Mouse (Mus musculus): ENCODE measurements around the gene Dmrtc1c1.
"Not testable (repeated sequence)": the region's sequence is repeated elsewhere in the genome, so short reads cannot be mapped to it uniquely, and the experiment has no call there.

Dmrtc1c1 gene

DNA sequence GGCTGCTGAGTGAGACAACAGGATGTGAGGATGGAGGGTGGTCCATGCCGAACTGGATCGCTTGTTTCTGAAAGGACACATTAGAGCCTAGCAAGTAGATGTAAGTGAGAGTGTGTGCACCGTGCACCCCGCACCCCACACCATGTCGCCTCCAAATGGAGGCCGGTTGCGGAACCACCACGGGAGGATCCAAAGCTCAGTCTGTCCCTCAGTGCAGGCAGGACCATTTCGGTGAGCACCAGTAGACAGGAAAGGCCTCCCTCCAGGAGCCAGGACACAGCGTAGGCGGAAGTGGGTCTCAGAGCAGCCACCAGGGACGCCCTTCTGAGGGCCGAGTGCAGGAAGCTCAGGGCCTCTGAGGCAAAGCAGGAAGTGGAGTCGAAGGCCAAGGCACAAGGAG lies at the start of gene Dmrtc1c1:
TSS of gene Dmrtc1c1 (plus strand) at position 301 of the 400 bp plus-strand sequence.
- not testable (repeated sequence) for DNase-seq

- no peak for DNase-seq
Measured at GRCm38 (mm10) chrX:102765878-102766277, 36.9 kb upstream of the Dmrtc1c1 start.

DNA sequence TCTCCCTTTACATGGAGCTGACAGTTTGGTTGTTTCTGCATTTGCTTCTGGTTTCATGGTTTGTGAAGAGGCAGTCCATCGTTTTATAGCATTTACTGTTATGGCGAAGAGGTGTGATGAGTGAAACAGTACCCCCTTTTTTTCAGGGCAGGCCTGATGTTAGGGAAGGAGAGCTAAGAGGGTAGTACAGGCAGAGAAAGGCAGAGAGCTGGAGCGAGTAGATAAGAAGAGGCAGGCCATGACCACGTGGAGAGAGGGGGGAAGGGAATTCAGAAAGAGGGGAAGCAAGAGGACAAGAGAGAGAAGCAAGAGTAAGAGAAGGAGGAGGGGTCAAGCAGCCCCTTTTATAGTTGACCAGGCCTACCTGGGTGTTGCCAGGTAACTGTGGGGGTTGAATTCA lies 9.5 kb downstream of the Dmrtc1c1 start:
- no peak for DNase-seq

- not testable (repeated sequence) for DNase-seq
Measured at GRCm38 (mm10) chrX:102854516-102854915, 51.8 kb downstream of the Dmrtc1c1 start, which contains the start of gene Dmrtc1c2. TSS of gene Dmrtc1c2 (minus strand) at chrX:102854616.

Measured in cerebellum, adult 11 months (tissue).